Mouse (Mus musculus): ENCODE results near the gene Tom1.

The Tom1 gene

DNA sequence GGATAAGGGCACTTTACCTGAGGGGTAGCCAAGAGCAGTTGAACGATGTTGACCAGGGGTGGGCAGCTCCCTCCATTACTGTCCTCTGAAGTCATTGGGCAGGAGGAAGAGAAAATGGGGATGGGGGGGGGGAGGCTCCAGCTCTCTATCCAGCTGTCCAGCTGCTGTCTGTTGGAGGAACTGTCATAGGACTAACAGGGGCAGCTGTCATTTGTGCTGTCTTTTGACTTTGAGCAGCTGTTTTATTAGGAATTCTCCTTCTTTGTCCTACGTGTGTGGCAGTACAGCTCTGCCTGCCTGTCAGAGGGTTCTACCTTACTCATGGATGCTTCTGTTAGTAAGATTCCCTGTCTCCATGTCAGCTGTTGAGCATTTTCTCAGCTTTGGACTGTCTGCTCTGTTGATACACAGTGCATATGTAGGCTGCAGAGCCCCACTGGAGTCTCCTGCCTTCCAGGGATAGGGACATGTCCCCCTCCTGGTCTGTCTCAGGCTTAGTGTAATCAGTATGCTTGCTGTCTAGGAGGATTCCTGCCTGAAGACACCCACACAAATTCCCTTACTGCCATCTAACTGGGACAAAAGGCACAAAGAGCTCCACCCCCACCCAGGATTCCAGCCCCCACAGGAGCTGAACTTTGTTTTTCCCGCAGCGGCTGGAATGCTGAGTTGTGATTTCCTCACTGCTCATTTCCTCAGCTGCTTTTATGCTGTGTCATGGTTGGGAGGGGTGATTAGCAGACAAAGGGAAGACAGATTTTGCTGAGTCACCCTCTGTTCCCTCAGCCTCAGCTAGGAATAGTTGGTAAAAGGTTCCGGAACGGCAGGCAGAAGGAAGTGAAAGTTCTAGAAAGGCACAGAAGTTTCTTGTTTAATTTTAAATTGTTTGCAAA, 55.7 kb downstream of the Tom1 start:
- peak; percentile 57 for DNase-seq (ENCODE audit: low spot score)

DNA sequence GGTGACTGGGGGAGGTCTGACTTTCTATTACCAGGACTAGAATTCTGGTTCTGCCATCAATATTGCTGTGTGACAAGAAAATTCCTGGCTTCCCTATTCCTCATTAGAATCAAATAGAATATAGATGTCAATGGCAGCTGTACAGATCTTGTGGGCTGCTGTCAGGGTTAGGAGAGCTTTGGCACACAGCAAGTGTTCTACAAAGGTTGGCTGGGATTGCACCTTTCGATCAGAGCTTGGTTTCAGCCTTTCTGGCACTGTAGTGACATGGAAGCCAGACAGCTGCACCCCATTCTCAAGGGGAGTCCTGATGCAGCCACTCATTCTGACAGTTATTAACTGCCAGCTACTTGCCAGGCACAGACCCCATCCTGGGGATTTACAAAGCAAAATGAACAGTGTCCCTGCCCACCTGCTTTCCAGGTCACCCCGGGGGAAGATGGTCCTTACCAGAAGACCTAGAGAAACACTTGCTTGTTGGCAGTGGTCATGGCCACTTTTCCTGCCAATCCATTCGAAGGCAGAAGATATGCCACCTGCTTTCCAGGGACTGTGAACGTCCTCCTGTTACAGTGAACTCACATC, 57.4 kb downstream of the Tom1 start:
- no peak for DNase-seq (ENCODE audit: low spot score)

DNA sequence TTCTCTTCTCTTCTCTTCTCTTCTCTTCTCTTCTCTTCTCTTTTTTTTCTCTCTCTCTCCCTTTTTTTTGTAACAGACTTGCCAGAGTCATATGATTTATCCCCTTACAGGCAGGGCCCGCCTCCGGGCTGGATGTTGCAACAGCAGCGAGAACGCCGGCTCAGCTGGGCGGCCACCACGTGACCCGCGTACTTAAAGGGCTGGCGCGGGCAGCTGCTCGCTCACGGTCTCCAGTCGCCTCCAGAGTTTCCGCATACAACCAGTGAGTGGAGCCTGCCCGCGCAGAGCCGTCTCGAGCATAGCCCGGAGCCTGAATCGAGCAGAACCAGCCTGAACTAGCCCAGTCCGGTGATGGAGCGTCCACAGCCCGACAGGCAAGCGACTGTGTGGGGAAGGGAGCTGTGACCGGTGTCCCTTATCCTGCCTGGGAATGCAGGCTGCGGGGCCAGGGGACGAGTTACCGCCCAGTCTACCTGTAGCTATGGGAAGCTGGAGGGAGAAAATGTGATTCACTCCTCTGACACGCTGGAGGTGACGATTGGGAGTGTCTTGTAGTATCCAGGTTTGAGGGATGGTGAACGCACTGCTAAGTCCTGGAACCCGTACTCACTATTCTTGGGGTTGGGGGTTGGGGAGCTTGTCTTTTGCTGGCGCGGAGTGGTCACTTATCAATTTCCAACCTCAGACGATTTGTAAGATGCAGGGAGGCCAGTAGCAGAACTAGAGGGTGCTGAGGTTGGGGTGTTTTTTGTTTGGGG, 60.1 kb downstream of the Tom1 start, which contains the start of gene Hmox1:
TSS of gene Hmox1 (plus strand) at position 223 of the 758 bp plus-strand sequence.
- DNase-seq (ENCODE audit: low spot score): peak; percentile 45

DNA sequence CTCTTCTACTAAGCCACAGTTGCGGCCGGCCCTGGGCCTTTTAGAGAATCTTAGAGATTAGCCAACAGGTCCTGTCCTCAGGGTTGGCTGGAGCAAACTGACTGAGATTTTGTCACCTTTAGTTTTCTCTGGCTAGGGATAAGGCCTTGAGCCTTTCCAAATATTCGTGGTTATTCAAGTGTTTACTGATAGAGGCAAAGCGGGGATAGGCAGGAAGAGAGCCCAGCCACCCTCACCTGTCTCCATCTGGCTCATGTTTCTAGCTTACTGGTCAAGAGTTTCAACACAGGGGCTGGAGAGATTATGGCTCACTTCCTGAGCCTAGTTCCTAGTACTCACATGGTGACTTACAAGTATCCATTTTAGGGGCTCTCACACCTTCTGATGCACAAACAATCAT, 69.5 kb downstream of the Tom1 start:
- DNase-seq (ENCODE audit: low spot score): no peak

DNA sequence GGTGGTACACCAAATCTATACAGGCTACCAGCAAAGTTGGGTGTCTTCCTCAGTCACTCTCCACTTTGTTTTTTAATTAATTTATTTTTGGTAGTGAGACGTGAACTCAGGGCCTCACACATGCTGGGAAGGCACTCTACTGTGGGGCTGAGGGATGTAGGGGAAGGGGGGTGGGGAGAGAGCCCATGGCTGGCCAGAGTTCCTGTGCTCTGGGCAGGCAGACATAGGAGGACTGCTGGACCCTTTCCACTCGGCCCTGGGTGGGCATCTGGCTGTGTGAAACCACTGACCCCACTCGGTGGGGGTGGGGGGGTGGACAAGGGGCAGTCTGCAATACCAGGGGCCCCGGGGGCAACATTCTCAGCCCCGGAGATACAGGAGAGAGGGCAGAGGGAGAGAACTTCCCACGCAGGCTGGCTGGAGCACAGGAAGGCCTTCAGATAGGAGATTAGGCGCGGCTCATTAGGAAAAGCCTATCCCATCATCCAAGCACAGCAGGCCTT, 69.9 kb downstream of the Tom1 start:
- no peak for DNase-seq (ENCODE audit: low spot score)

DNA sequence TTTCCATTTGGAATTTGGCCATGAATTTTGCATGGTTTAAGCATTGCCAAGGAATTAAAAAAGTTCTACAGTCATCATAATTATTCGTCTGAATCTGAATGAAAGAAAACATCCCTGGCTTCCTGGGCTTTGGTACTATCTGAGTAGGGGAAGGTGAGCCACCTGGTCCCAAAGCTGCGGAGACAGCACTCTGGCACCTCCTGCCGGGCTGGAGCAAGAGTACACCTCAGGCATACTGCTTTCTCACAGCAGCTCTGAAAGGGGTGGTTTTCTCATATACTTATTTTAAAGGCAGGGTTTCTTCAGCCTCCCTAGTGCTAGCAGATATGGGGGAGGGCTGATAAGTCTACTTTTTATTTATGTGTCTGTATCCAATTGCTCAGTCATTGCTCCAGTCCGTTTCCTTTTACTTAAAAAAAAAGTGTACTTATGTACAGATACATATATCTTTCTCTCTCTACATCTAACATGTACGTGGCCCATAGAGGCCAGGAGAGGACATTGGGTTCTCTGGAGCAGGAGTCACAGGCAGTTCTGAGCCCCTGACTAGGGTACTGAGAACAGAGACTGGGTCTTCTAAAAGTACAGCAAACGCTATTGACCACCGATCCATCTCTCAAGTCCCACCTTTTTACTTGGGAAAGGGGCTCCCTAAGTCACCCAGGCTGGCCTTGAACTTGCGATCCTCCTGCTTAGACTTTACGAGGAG, 75.2 kb downstream of the Tom1 start:
- DNase-seq (ENCODE audit: low spot score): peak; percentile 85

DNA sequence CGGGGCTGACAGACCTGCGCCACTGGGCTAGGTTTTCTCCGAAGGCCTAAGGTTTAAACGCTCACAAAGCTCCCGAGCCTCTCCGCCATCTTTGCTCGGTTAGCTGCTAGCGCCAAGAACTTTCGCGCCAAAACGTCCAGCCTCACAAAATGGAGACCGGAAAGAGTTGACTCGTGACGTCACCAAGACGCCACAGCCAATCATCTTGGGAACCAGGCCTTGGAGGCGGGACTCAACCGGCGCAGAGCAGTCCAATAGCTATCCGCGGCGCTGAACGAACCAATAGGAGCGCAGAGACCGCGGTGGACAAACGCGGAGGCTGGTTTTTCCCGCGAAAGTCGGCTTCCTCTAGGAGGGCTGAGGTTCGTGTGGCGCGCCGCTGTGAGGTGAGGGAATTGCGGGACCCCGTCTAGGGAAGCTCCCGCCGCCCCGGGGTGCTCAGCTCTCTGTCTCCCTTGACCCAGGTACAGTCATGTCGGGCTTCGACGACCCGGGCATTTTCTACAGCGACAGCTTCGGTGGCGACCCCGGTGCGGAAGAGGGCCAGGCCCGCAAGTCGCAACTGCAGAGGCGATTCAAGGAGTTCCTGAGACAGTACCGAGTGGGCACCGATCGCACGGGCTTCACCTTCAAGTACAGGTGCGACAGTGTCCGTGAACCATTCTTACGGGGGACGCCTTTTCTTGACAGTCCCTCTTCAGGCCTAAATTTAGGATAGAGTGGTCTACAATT, 75.9 kb downstream of the Tom1 start, which contains the start of gene Mcm5:
TSS of gene Mcm5 (plus strand) at position 334 of the 732 bp plus-strand sequence.
- DNase-seq (ENCODE audit: low spot score): peak; percentile 100

DNA sequence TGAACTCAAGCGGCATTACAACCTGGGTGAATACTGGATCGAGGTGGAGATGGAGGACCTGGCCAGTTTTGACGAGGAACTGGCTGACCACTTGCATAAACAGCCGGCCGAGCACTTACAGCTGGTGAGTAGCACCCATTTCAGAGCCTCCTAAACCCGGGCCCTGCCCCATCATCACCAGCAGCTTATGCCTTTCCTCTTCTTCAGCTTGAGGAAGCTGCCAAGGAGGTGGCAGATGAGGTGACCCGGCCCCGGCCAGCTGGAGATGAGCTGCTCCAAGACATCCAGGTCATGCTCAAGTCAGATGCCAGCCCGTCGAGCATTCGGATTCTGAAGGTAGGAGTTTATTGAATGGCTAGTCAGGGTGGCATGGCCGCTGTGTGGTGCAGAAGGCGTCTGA, 76.6 kb downstream of the Tom1 start:
- no peak for DNase-seq (ENCODE audit: low spot score)

DNA sequence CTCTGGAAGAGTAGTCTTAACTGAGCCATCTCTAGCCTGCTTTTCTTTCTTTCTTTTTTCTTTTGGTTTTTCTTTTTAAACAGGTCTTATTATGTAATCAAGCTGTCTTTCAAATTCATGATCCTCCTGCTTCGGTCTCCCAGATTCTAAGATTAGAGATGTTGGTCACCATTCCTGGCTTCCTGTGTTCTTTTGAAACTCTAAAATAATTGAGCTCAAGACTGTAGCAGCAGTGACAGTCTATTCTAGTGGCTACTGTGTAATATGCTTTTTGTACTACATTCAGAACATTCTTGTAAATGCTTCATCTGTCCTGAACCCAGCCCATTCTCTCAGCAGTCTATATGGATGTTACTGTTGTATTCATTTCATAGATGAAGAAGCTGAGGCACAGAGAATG, 85.0 kb downstream of the Tom1 start:
- DNase-seq (ENCODE audit: low spot score): no peak

DNA sequence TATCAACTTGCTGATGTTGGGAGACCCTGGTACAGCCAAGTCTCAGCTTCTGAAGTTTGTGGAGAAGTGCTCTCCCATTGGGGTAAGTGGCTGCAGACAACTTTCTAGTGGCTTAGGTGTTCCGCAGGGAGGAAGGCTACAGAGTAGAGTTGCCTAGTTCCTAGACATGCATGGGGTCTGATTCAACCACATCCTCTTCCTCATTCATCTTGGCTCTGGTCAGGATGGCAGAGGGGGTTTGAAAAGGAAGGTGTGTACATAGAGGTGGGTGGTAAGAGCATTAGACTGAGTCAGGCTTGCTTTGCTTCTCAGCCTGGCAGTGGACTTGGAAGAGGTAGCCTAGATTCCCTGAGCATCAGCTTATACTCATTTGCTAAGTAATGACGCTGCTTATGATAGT, 85.8 kb downstream of the Tom1 start:
- no peak for DNase-seq (ENCODE audit: low spot score)

Data from c-Kit-positive CD71-positive TER-119-positive erythroid progenitor cells, embryonic 14.5 days (primary cell).